Mouse (Mus musculus) kidney, postnatal 25 days (tissue): ENCODE results near the gene Gltpd2.
"Not testable (repeated sequence)": the region's sequence is repeated elsewhere in the genome, so short reads cannot be mapped to it uniquely, and the experiment has no call there.

ENCODE experiments used
- DNase-seq, 2 experiments: peaks; one replicate each; pipeline ENCODE4 v3.0.0; 2021; ENCODE audit warnings: mixed read lengths in 2 of 2

Gltpd2 gene

DNA sequence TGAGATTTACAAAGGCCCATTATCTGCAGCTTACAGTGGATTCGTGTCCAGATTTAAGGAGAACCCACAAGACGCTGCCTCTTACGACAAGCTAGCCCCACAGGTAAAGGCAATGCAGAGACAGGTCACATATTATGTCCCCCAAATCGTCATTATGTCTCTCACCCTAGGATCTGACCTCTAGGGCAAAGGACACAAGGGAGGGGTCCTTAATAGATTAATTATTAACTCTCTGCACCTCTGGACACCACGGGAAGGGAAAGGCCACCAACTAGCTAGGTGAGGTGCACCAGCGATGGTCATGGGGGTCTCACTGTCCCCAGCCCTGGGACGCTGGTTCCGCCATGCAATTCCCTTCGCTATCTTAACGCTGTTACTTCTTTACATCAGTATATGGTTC lies at the start of gene Gltpd2:
Gene Gltpd2, plus strand, starts transcription at position 274 of the 400 bp plus-strand sequence.
- DNase-seq = no peak

DNA sequence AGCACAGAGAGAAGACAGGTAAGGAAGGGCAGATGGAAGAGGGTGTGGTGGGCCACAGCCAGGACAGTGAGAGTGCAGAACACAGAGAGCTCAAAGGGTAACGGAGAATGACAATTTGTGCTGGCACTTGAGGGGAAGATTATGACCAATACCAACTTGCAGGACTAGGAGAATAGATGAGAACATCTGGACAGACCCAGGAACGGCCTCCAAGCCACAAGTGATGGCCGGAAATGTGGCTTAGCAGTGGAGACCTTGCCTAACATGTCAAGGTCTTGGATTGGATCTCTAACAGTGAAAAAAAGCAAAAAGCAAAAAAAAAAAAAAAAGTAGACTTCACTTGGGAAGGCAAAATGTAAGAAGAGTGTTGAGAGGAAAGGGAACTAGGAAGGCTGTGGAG lies 49.2 kb upstream of the Gltpd2 start:
- no peak for DNase-seq

DNA sequence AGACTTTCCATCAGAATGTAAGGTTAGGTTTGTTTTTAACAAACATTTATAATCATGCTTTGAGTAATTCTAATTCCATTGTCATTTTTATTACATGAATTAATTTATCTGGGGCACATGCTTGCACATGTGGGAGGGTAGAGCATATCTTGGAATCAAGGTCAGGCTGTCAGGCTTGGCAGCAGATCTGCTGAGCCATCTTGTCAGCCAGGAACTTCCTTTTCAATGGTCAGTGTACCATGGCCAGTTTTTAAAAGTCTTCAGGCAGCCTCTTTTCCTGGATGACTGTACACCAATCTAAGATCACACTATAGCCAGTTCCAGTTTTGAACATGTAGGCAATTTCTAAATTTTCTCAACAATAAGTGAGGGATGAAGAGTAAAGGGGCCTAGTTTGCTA lies 46.3 kb upstream of the Gltpd2 start:
- peak; percentile 64 to 80 for DNase-seq

DNA sequence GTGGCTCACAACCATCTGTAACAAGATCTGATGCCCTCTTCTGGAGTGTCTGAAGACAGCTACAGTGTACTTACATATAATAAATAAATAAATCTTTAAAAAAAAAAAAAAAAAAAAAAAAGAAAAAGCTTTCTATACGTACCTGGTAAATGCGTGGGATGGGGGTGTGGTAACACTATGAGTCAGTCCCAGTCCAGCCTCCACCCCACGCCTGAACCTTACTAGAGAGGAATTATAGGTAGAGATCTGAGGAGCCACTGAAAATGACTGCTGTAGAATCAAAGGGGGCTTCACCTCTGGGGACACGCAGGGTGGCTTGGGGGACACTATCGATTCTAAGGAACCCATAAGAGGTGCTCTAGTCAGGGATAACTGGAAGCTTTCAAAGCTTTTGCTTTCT lies 45.7 kb upstream of the Gltpd2 start:
- not testable (repeated sequence) for DNase-seq

DNA sequence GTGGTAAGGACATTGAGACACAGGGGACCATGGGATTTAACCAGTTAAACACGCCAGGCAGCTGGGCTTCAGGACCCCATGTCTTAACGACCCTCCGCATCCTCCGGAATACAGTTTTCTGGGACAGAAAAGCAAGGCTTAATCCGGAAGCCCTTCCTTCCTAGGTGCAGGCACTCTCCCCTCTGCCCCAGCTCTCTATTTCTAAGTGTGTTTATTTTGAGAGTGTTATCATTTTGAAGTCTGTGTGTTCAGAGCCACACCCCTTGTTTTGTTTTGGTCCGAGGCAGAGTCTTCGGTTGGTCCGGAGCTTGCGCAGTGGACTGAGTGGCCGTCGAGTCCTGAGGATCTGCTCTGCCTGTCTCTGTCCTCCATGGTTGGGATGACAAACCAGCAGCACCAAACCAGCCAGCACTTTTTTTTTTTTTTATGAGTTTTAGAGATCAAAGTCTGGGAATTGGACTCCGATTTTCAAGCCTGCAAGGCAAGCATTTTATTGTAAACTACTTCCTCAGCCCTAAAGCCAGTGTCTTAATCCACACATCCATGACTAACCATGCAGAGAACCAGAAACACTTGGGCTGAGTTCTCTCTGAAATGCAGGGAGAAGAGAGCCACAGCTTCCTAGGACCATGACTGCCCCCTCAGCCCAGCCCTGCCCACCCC lies 44.0 kb upstream of the Gltpd2 start:
- DNase-seq = peak; percentile 50 to 79

DNA sequence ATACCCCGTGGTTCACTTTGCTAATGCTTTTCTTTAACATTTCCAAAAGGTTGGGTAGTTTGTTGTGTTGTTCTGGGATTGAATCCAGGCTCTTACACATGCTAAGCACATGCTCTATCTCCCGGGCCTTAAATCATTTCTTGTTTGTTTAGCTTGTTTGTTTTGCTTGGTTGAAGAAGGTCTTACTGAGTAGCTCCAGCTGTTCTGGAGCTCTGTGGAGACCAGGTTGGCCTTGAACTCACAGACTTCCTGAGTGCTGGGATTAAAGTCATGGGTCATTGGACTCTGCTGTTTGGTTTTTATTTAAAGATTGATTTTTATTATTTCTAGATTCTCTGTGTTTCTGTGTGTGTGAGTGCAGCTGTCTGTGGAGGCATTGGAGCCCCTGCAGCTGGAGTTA lies 33.5 kb upstream of the Gltpd2 start:
- DNase-seq = peak in 1 of 2 experiments; percentile 43

DNA sequence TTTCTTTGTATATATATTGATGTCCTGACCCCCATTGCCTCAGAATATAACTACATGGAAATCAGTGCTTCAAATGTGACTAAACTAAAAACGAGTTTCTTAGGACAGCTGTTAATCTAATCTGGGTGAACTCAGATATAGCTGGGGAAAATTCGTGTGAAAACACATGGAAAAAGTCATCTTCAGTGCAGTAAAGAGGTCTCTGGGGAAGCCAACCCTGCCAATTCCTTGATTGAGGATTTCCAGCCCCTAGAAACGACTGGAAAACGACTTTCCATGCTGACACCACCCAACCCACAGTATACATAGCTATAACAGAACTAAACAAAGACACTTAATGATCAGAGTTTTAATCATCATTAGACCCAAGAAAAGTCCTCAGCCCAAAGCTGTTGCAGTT lies 31.2 kb upstream of the Gltpd2 start:
- no peak for DNase-seq

DNA sequence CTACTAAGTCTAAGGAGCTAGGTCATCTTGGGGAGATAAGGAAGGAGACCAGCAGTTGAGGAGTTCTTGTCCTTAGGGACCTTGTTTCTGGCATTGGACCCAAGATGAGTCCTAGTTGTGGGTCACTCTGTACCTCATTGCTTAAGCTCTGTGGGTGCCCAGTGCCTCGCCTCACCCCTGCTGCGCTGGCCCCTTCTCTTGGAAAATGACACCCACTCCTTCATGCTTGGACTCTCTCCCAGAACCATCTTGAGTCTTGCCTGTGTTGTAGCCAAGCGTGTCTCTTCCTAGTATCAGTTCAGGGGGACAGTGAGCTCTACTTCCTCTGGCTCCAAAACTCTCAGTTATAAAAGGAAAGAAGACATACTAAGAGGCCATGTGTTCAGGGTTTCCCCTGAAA lies 29.9 kb upstream of the Gltpd2 start:
- no peak for DNase-seq

DNA sequence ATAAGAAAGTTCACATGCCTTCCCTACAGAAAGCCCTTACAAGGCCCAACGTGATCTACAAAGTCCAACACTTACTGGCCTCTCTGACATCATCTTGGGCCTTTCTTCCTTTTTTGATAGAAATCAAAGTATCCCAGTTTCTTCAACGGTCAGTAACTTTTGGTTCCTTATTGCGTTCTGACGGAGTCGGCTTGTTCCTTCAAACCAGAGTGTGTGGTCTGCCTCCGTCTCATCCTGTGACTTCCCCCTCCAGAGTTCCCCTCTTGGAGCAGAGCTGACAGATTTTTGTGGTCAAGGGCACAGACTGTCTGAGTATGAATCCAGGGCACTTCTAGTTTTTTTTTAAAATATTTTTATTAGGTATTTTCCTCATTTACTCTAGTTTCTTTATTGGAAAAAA lies 29.3 kb upstream of the Gltpd2 start:
- DNase-seq = no peak

DNA sequence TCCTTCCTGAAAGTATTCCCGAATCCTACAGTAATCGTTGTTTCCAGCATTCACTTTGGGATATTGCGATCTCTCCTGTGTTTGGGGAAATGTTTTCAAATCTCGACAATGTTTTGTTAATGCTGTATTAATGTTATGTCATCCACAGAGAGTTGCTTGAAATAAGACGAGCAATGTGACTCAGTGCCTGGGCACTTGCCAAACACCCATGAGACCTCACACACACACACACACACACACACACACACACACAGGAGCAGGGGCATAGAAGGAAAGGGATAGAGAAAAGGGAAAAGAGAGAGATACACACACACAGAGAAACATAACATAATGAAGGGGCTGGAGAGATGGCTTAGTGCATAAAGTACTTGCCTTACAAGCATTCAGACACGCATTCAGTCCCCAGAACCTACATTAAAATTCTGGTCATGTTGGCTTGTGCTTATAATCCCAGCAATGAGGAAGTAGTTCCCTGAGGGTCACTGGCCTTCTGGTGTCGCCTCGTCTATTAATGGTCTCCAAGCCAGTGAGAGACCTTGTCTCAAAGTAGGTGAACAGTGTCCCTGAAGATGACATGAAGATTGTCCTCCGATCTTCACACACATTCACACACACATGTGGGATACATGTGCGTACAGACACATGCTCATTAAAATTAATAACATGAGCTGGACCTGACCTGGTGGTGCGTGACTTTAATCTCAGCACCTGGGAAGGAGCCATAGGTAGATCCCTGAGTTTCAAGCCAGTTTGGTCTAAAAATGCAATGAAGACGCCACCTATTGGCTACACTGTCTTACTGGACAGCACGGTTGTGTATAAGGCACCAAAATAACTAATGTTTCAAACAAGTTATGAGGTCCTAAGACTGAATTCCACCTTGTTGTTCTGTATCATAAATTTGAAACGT lies 19.2 kb upstream of the Gltpd2 start:
- DNase-seq = peak; percentile 66 to 72

DNA sequence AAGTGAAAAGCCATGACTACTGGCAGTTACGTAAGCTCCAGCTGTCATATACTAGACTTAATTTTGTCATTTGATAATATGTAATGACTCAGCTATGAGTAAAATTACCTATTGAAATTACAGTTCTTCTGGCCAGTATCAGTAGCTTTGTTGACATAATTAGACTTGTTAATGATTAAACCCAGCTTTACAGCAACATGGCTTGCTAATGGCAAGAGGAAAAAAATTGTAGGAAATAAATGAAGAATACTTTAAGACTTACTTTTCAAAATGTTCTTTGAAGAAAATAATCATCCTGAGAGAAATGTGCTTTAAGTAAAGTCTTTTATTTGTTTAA lies 18.6 kb upstream of the Gltpd2 start:
- no peak for DNase-seq

DNA sequence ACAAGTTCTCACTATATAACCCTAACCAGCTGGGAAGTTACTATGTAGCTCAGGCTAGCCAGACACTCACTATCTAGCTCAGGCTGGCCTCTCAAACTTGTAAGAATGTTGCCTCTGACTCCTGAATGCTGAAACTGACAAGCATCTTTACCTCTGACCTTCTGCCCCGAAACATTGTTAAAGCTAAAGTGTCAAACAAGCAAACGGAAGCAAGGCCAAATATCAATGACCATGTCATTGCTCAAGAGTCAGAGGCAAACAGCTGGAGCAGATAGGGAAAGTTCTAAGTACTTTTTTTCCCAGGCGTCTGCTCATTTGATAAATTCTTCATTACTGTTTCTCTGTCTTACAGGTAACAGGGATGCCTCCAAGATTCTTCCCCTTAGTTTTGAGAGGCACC lies 17.0 kb upstream of the Gltpd2 start:
- DNase-seq = no peak

DNA sequence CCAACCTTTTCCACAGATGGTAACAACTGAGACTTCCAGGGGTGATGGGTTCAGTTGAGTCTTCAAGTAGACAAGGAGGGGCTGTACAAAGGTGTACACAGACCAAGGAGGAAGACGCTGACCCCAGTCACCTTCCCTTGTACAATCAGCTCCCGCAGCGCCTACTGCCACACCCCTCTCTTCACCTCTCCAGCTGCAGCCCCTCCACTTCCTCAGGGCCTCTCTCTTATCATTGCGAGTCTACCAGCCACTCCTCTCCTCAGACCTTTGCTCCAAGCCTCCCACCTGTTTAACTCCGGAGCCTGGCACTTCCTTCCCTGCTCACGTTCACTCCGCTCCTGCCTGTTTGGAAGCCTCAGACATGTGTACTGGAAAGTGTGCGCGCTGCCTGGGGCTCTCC lies 14.0 kb upstream of the Gltpd2 start, which contains the start of gene Tm4sf5:
Gene Tm4sf5, plus strand, starts transcription at position 275 of the 400 bp plus-strand sequence.
- DNase-seq = no peak

DNA sequence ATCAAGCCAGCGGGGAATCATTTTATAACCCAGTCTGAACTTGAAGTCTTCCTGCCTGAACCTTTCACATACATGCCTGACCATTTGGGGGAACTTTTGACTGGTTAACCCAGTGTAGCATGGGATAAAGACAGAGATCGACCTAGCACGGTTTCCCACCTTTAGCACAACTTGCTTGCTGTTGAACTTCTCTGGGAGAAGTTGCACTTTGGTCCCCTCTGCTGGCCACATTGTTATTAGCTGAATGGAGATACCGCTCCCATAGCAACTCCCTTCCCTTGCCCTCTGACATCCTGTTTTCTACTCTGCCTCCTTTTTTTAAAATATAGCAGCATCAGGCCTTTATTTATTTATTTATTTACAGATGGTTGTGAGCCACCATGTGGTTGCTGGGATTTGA lies 12.6 kb upstream of the Gltpd2 start:
- DNase-seq = peak; percentile 75 to 90

DNA sequence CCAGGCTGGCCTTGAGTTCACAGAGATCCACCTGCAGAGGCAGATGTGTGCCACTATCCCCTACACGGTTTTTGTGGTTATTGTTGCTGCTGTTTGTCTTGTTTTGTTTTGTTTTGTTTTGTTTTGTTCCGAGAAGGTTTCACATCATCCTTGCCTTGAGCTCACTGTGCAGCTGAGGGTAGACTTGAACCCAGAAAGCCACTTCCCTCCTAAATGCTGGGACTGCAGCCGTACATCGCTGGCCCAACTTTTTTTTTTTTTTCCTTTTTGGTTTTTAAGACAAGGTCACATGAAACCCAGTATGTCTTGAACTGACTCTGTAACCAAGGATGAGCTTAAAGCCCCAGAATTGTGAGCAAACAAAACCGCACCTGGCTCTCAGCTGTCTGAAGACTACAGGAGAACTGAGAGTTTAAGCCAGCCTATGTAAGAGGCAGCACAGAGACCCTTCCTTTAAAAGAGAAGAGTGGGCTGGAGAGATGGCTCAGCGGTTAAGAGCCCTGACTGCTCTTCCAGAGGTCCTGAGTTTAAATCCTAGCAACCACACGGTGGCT lies 12.0 kb upstream of the Gltpd2 start:
- DNase-seq = no peak

DNA sequence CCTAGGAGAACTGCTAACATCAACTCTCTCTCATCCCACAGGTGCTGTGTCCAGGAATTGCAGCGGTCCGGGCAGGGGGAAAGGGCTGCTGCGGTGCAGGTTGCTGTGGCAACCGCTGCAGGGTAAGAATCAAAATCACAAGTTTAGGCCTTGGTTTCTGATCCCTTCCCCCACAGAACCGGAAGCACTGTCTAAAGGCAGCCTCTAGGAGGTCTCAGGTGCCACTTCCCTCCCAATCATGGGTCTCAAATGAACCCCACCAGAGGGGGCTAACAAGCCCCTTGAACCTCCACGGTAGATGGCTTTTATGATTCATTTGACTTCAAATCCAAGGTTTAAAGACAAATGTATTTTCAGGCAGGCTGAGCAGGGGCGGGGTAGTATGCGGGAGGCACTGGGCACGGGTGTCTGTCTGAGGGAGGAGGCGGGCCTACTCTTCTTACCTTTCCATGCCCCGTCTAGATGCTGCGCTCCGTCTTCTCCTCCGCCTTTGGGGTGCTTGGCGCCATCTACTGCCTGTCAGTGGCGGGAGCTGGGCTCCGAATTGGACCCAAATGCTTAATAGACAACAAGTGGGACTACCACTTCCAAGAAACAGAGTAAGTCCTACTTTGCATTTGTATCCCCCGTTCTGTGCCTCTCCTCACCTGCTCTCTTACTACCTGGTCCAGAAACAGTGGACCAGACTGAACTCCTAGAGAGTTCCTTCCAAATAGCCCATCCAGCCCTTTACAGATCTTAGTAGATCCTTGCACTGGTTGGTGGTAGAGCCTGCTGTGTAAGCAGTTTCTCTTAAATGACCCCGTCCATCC lies 9.0 kb upstream of the Gltpd2 start:
- DNase-seq = peak; percentile 64 to 73

DNA sequence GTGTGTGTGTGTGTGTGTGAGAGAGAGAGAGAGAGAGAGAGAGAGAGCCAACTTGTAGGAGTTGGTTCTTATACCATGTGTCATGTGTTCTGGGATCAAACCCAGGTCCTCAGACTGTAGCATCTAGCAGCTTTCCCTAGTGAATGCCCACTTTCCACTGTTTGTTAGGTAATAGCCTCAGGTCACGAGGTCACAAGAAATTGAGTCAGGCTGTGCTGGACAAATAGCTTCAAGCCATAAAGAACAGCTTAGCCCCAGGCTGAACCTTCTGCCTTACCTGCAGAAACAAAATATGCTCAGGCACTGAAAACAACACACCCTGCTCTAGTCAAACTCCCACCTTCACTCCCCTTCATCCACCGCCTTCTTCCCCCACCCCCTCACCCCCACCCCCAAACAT lies 7.8 kb upstream of the Gltpd2 start:
- no peak for DNase-seq

DNA sequence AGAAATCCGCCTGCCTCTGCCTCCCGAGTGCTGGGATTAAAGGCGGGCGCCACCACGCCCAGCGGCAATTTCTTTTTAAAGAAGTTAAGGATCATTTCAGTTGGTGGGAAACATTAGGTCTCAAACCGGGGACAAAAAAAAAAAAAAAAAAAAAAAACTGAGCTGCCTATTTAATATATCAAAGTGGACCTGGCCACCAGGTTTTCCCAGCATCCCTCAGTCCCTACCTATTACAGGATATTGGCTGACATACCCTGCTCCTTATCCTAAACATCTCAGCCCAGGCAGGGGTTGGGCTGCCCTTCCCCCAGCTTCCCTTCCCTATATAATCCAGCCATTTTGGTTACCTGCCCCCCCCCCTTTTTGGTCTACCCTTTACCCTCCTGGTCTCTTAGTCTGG lies 7.2 kb upstream of the Gltpd2 start:
- no peak for DNase-seq

DNA sequence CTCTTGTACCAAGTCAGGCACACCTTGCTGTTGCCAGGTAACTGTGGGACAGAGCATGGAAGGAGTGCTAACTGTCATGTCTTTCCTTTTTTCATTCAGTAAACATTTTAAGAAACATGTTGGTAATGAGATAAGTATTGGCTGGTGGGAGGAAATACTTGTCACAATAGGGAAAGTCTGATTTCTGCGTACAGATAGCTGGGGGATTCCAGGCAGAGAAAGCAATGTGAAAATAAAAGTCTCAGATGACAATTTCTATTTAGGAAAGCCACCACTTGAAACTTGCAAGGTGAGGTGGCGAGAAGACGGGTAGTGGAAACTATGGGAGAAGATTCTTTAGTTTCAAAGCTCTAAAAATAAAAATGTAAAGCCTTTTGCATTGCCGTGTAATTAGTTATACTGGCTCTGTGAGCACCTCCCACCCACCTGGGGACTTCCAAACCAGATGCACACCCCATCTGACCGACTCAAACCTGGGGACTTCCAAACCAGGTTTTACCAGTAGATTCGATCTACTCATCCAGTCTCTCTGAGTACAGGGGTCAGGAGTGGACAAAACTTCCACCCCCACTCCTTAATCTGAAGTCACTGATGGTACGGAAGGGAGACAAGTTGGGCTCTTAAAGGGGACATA lies 6.2 kb upstream of the Gltpd2 start:
- DNase-seq = no peak

DNA sequence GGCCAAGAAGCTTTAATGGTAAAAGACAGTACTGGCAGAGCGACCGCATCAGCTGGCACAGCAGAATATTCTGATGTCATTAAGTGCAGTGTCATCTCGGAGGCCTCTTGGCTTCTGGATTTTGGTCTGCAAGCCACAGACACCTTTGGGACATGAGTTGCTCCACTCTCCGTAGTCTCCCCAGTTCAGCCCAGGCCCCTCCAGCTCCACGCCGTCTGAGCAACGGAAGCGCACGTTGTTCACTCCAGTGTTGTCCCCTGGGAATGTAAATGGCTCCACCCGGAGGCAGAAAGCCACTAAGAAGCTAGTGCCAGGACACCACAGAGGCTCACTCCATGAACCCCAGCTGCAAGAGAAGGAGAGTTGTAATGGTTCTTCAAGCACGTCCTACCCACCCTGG lies 5.5 kb upstream of the Gltpd2 start:
- DNase-seq = peak in 1 of 2 experiments; percentile 16

DNA sequence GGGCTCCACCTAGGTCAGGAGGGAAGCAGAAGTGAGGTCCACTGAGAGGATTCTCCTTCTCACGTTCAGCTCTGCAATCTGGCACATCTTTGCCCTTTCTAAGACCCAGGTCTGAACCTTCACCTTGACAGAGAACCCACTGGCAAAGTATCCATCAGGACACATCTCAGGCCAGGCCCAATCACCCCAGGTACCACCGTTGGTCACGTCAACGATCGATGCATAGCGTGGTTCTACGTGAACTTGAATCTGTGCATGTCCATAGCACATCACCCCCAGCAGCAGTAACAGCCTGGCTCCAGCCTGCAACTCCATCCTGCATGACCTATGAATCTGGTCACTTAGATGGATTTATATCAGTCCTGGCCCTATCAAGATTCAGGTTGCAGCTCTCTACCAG lies 4.7 kb upstream of the Gltpd2 start, which contains the start of gene Vmo1:
Gene Vmo1, minus strand, starts transcription at position 329 of the 400 bp plus-strand sequence.
- no peak for DNase-seq

DNA sequence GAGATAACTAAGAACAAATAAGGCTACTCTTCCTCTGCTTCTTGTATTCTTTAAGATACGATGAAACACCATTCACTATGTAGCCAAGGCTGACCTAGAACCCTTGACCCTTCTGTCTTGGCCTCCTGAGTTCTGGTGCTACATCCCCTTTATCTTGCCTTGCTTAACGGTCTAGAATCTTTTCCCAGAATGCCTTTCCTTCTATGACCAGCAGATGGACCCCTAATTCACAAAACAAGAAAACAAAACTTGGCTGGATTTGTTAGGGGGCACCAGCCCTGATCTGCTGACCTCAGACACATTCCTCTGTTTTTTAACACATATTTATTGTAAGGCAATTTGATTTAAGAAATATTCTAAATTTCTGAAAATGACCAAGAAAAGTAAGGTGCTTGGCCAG lies 2.6 kb upstream of the Gltpd2 start:
- peak in 1 of 2 experiments; percentile 40 for DNase-seq

DNA sequence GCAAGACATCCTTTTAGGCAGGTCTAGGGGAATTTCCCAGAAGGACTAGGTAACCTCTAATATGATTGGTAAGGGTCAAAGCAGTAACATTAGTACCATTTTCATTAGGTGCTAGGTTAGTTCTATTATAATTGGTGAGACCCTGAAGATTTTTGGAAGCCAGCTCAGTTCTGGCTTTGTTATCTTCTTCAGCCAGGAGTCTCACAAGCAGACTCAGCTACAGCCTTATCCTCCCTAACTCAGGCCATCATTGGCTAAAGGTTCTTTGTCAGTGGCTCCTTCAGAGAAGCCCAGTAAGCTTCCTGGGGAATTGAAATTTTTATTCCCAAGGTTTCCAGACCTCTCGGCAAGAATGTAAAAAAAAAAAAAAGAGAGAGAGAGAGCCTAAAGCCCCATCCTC lies 560 bp upstream of the Gltpd2 start:
- no peak for DNase-seq
